Mouse (Mus musculus): ENCODE data around the gene Slc5a10. TPM values are rescaled to one million over a fixed set of nuclear protein-coding genes. Genes with fewer than 3 reads are reported as not detected.
A peak's percentile ranks its signal among the peaks of the same experiment; 100 is the strongest.

The Slc5a10 gene
- total and polyA plus RNA-seq, 3 experiments: not detected

DNA sequence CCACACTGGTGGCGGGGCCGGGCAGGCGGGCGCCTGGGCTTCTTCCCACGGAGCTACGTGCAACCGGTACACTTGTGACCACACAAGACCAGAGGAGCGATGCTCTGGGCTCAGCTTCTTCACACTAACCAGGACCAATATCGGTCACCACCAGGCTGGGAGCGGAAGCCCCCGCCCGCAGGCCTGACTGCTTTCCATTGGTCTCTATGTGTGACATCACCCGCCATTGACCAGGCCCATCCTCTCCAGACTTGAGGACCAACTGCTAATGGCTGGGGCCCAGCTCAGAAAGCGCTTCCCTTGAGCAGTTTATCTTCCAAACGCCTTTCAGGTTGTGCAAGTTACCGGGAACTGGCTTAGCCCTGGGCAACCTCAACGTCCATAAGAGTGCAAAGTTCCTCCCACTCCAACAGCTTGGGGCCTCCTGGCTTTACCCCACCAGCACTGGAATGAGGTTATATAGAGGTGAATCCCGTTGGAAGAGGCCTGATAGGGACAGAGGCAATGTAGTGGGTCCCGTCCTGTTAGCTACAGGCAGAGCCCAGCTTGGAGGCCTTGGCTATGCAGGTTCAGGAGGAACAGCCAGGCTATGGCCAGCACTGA is 48.7 kb downstream of the Slc5a10 start:
- Histone ChIP-seq H3K27me3 (ENCODE audit: insufficient read depth, low read length) (peaks cover 11% of the 10 kb centered on the region; the same call in 1 of the 2 replicates), H3K4me1 (ENCODE audit: insufficient read depth, low read depth, low read length) (peaks cover 12% of the 10 kb centered on the region; the same call in 1 of the 2 replicates), H3K4me3 (ENCODE audit: low read depth, low read length) (no peak overlapping the region), H3K9me3 (replicated peaks) (no peaks in the 10 kb centered on the region), H3K36me3 (replicated peaks) (peaks cover 20% of the 10 kb centered on the region)
- ATAC-seq (ENCODE audit: extremely low read depth, insufficient number of reproducible peaks, low FRiP score, poor library complexity, severe bottlenecking) (no peak), DNase-seq (ENCODE audit: low spot score) (no peak)
- no peak for TF ChIP-seq GATA1 (IDR thresholded peaks at IDR 0.05; ENCODE audit: borderline replicate concordance, low read length)
- no peak for TF ChIP-seq TAL1 (conservative IDR thresholded peaks at IDR 0.05; ENCODE audit: low read depth, low read length)
- TF ChIP-seq CTCF (IDR thresholded peaks at IDR 0.05; ENCODE audit: low read depth, low read length): no peak

- Histone ChIP-seq H3K9me3 (replicated peaks) (no peaks in the 10 kb centered on the region), H3K36me3 (replicated peaks) (peaks cover 30% of the 10 kb centered on the region), H3K27me3 (ENCODE audit: insufficient read depth, low read length) (peaks cover 7% of the 10 kb centered on the region; the same call in 1 of the 2 replicates), H3K4me1 (ENCODE audit: insufficient read depth, low read depth, low read length) (peaks cover 9% of the 10 kb centered on the region; the same call in 1 of the 2 replicates), H3K4me3 (ENCODE audit: low read depth, low read length) (peak overlapping the region; percentile 14; the same call in 1 of the 2 replicates)
- no peak for DNase-seq (ENCODE audit: low spot score)
- TF ChIP-seq POLR2AphosphoS5 (IDR thresholded peaks at IDR 0.05; ENCODE audit: insufficient replicate concordance, low read depth, low read length) (no peak), GATA2 (IDR thresholded peaks at IDR 0.05; ENCODE audit: borderline replicate concordance, low read depth, low read length) (no peak), TAL1 (conservative IDR thresholded peaks at IDR 0.05; ENCODE audit: low read depth, low read length) (no peak), CTCF (IDR thresholded peaks at IDR 0.05; ENCODE audit: low read depth, low read length) (no peak), GATA1 (IDR thresholded peaks at IDR 0.05; ENCODE audit: borderline replicate concordance, low read length) (no peak)
- ATAC-seq (ENCODE audit: extremely low read depth, insufficient number of reproducible peaks, low FRiP score, poor library complexity, severe bottlenecking): no peak
These were observed 50.8 kb downstream of the Slc5a10 start for GRCm38 (mm10) chr11:61669492-61670490.

- no peak for TF ChIP-seq CTCF (IDR thresholded peaks at IDR 0.05; ENCODE audit: low read depth, low read length)
- TF ChIP-seq GATA2 (IDR thresholded peaks at IDR 0.05; ENCODE audit: borderline replicate concordance, low read depth, low read length): no peak
- no peak for TF ChIP-seq TAL1 (conservative IDR thresholded peaks at IDR 0.05; ENCODE audit: low read depth, low read length)
- TF ChIP-seq GATA1 (IDR thresholded peaks at IDR 0.05; ENCODE audit: borderline replicate concordance, low read length): no peak
- no peak for TF ChIP-seq POLR2AphosphoS5 (IDR thresholded peaks at IDR 0.05; ENCODE audit: insufficient replicate concordance, low read depth, low read length)
- Histone ChIP-seq H3K36me3 (replicated peaks) (peaks cover 35% of the 10 kb centered on the region), H3K4me3 (ENCODE audit: low read depth, low read length) (no peak overlapping the region), H3K4me1 (ENCODE audit: insufficient read depth, low read depth, low read length) (peaks cover 9% of the 10 kb centered on the region; the same call in 1 of the 2 replicates), H3K9me3 (replicated peaks) (no peaks in the 10 kb centered on the region), H3K27me3 (ENCODE audit: insufficient read depth, low read length) (peaks cover 2% of the 10 kb centered on the region; the same call in 1 of the 2 replicates)
- no peak for DNase-seq (ENCODE audit: low spot score)
- no peak for ATAC-seq (ENCODE audit: extremely low read depth, insufficient number of reproducible peaks, low FRiP score, poor library complexity, severe bottlenecking)
These were observed 52.8 kb downstream of the Slc5a10 start for GRCm38 (mm10) chr11:61667782-61668181.

GRCm38 (mm10) chr11:61667248-61667647 is 53.4 kb downstream of the Slc5a10 start:
- no peaks in the 10 kb centered on the region for H3K9me3 ChIP-seq (replicated peaks)
- no peak for TF ChIP-seq TAL1 (conservative IDR thresholded peaks at IDR 0.05; ENCODE audit: low read depth, low read length)
- no peak for TF ChIP-seq GATA2 (IDR thresholded peaks at IDR 0.05; ENCODE audit: borderline replicate concordance, low read depth, low read length)
- TF ChIP-seq GATA1 (IDR thresholded peaks at IDR 0.05; ENCODE audit: borderline replicate concordance, low read length): no peak
- no peak for TF ChIP-seq CTCF (IDR thresholded peaks at IDR 0.05; ENCODE audit: low read depth, low read length)
- TF ChIP-seq POLR2AphosphoS5 (IDR thresholded peaks at IDR 0.05; ENCODE audit: insufficient replicate concordance, low read depth, low read length): no peak
- peaks cover 9% of the 10 kb centered on the region; the same call in 1 of the 2 replicates for H3K4me1 ChIP-seq (ENCODE audit: insufficient read depth, low read depth, low read length)
- H3K4me3 ChIP-seq (ENCODE audit: low read depth, low read length): no peak overlapping the region
- peaks cover 2% of the 10 kb centered on the region; the same call in 1 of the 2 replicates for H3K27me3 ChIP-seq (ENCODE audit: insufficient read depth, low read length)
- no peak for DNase-seq (ENCODE audit: low spot score)
- ATAC-seq (ENCODE audit: extremely low read depth, insufficient number of reproducible peaks, low FRiP score, poor library complexity, severe bottlenecking): no peak
- H3K36me3 ChIP-seq (replicated peaks): peaks cover 36% of the 10 kb centered on the region

- no peak for DNase-seq (ENCODE audit: low spot score)
- H3K4me1 ChIP-seq (ENCODE audit: insufficient read depth, low read depth, low read length): peaks cover 9% of the 10 kb centered on the region; the same call in 1 of the 2 replicates
These were observed 54.4 kb downstream of the Slc5a10 start for GRCm38 (mm10) chr11:61665991-61666799.

More at GRCm38 (mm10) chr11:61665991-61666799, 54.4 kb downstream of the Slc5a10 start:
- TF ChIP-seq GATA1 (IDR thresholded peaks at IDR 0.05; ENCODE audit: borderline replicate concordance, low read length): no peak
- TF ChIP-seq CTCF (IDR thresholded peaks at IDR 0.05; ENCODE audit: low read depth, low read length): peak; percentile 23; the same call in 1 of the 2 replicates
- TF ChIP-seq GATA2 (IDR thresholded peaks at IDR 0.05; ENCODE audit: borderline replicate concordance, low read depth, low read length): no peak
- H3K4me3 ChIP-seq (ENCODE audit: low read depth, low read length): no peak overlapping the region
- peaks cover 36% of the 10 kb centered on the region for H3K36me3 ChIP-seq (replicated peaks)
- no peak for ATAC-seq (ENCODE audit: extremely low read depth, insufficient number of reproducible peaks, low FRiP score, poor library complexity, severe bottlenecking)
- peaks cover 4% of the 10 kb centered on the region; the same call in 1 of the 2 replicates for H3K27me3 ChIP-seq (ENCODE audit: insufficient read depth, low read length)
- H3K9me3 ChIP-seq (replicated peaks): no peaks in the 10 kb centered on the region

All from G1E (cell line).